Mouse (Mus musculus) hindbrain, embryonic 14.5 days (tissue): Measurements from ENCODE around the gene Lrguk. TPM values are rescaled to one million over a fixed set of nuclear protein-coding genes. Genes with fewer than 3 reads are reported as not detected.

Experiments
- ATAC-seq: fragments of 200-750 bp; cut with Nextera tagmentation; 2 replicates; pipeline ENCODE4 v1.8.0; 2017; ENCODE audit warnings: moderate number of reproducible peaks, mild to moderate bottlenecking, moderate TSS enrichment, moderate library complexity; ENCODE audit not compliant: low FRiP score
- DNase-seq: peaks from one replicate; pipeline ENCODE4 v3.0.0-alpha.2; 2015; ENCODE audit warnings: low spot score
- H3K27ac ChIP-seq: fragments of 300-500 bp; sonication (generic); 2 replicates; pipeline ENCODE4 v1.5.1; 2014; ENCODE audit warnings: mild to moderate bottlenecking, moderate library complexity
- H3K27me3 ChIP-seq: fragments of 300-500 bp; sonication (generic); 2 replicates; pipeline ENCODE4 v1.6.1; 2014; ENCODE audit warnings: mild to moderate bottlenecking, low read length, mixed read lengths; ENCODE audit not compliant: control insufficient read depth, insufficient read depth
- H3K36me3 ChIP-seq: fragments of 300-500 bp; sonication (generic); replicated peaks from 2 replicates; pipeline ENCODE4 v1.6.1; 2014; ENCODE audit not compliant: control insufficient read depth, insufficient read depth
- H3K4me1 ChIP-seq: fragments of 300-500 bp; sonication (generic); replicated peaks from 2 replicates; pipeline ENCODE4 v1.6.1; 2014; ENCODE audit warnings: antibody characterized with exemption, low read length, mixed read lengths; ENCODE audit not compliant: control insufficient read depth, insufficient read depth
- H3K4me2 ChIP-seq: fragments of 300-500 bp; sonication (generic); replicated peaks from 2 replicates; pipeline ENCODE4 v1.6.1; 2014; ENCODE audit warnings: mild to moderate bottlenecking, moderate library complexity
- H3K4me3 ChIP-seq: fragments of 300-500 bp; sonication (generic); replicated peaks from 2 replicates; pipeline ENCODE4 v1.5.1; 2014; ENCODE audit warnings: mild to moderate bottlenecking, low read length
- H3K9ac ChIP-seq: fragments of 300-500 bp; sonication (generic); 2 replicates; pipeline ENCODE4 v1.6.1; 2014
- H3K9me3 ChIP-seq: fragments of 300-500 bp; sonication (generic); 2 replicates; pipeline ENCODE4 v1.6.1; 2016; ENCODE audit warnings: low read length; ENCODE audit not compliant: control insufficient read depth
- WGBS: fragments of 180-500 bp; shearing (Covaris S2); extraction: QIAGEN DNeasy Blood & Tissue Kit; methylation state at CpG from one replicate; pipeline ENCODE4 v1.1.7; 2014; 5-methylcytosine and 5-hydroxymethylcytosine counted together
- polyA plus RNA-seq: library from polyadenylated mRNA; unstranded; fragments of >200 nt; fragmentation: Nextera tagmentation; extraction: Ambion mirVana; gene quantifications from 2 replicates; pipeline ENCODE4 v1.2.1, GENCODE M21; 2014

Gene Lrguk
- 1.3 and 1.9 TPM in 2 replicates for polyA plus RNA-seq

DNA sequence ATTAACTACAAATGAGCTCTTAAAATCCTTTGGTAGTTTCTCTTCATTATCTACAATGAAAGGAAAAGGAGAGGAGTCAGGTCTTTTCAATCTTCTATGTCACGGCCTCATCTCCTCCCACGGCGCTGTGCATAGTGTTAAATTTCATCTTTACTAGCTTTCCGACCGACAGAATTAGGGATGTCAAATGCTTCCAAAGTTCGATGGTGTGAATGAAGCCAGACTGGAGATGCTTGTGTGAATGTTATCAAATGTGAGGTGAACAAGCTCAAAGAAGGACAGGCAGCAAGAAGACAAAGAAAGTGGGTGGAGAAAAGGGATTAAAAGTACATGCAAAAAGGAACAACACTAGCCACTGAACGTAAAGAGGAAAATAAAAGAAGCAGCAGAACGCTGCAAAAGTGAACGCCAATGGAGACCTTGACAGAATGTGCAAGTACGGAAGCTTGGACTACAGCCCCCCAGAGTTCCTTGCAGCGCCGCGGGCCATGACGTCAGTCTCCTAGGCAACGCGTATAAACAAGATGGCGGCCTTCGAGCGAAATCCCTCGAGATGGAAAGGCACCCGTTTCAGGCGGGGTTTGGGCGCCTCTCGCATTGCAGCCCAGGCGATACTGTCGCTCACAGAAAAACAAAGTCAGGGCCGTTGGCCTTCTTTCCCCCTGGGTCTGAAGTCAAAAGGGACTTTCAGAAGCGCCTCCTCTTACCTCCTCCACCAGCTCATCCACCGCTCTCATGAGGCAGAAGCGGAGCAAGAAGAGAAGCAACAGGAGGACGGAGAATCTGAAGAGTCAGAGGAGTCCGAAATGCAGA lies at the start of gene Lrguk:
Lrguk (plus strand) TSS at position 516 of the 813 bp plus-strand sequence.
- Histone ChIP-seq H3K4me2 (peak within 1 kb of the TSS; percentile 87), H3K27ac (peak within 1 kb of the TSS; percentile 73), H3K9me3 (no peaks in the 10 kb centered on the region), H3K27me3 (no peaks in the 10 kb centered on the region), H3K9ac (peak within 1 kb of the TSS; percentile 46), H3K4me3 (peak within 1 kb of the TSS; percentile 60), H3K36me3 (no peaks in the 10 kb centered on the region), H3K4me1 (peaks cover 12% of the 10 kb centered on the region)
- DNase-seq (peak; percentile 93), ATAC-seq (peak; percentile 95)
- WGBS = 4% methylated on average over 32 of the region's 32 CpGs

DNA sequence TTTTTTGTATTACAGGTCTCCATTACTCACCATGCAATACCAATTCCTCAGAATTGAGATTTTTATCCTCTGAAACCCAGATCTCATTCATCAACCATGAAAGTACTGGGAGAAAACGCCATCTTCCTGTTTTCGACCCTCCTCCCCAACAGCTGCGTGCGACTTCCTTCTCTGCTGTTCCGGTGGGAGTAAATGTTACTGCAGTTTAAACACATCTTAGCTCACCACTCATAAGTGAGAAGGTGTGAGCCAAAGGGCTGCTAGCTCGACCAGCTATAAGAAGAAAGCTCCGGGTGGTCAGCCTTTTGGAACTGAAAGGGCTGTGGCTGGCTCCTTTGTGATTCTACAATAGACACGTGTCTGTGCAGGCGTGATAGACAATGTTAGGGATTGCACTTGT lies 46.5 kb upstream of the Lrguk start:
- H3K4me1 ChIP-seq = peaks cover 7% of the 10 kb centered on the region; the same call in 1 of the 2 replicates
- 75% methylated on average over 9 of the region's 9 CpGs for WGBS
- DNase-seq = no peak
- no peaks in the 10 kb centered on the region for H3K36me3 ChIP-seq
- no peaks in the 10 kb centered on the region for H3K27me3 ChIP-seq
- no peaks in the 10 kb centered on the region for H3K9me3 ChIP-seq
- H3K4me2 ChIP-seq = no peak overlapping the region
- no peak overlapping the region for H3K27ac ChIP-seq
- H3K9ac ChIP-seq = no peak overlapping the region
- H3K4me3 ChIP-seq = no peak overlapping the region
- ATAC-seq = no peak

DNA sequence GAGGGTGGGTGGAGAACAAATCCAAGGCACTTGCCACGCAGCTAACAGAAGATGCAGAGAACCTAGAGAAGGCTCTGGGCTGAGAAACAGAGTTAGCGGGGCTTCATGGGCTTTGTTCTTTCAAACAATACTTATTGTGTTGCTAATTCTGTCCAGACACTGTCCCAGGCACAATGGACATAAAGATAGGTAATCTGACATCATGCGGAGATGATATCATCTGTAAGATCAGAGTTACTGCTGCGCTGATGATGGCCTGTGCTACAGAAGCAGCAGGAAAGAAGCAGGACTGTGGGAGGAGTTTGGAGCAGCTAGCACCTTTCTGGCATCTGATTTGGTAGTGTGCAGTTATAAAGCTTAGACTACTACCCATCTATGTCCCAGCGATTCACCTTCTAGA lies 42.1 kb upstream of the Lrguk start:
- Histone ChIP-seq H3K4me1 (0 out of 2 replicates have a peak, but pooled peaks cover under 1% of the 10 kb centered on the region), H3K4me3 (no peak overlapping the region), H3K9me3 (no peaks in the 10 kb centered on the region), H3K36me3 (no peaks in the 10 kb centered on the region), H3K27me3 (no peaks in the 10 kb centered on the region), H3K27ac (no peak overlapping the region), H3K4me2 (no peak overlapping the region), H3K9ac (no peak overlapping the region)
- ATAC-seq = no peak
- 70% methylated on average over 5 of the region's 5 CpGs for WGBS
- DNase-seq = no peak

DNA sequence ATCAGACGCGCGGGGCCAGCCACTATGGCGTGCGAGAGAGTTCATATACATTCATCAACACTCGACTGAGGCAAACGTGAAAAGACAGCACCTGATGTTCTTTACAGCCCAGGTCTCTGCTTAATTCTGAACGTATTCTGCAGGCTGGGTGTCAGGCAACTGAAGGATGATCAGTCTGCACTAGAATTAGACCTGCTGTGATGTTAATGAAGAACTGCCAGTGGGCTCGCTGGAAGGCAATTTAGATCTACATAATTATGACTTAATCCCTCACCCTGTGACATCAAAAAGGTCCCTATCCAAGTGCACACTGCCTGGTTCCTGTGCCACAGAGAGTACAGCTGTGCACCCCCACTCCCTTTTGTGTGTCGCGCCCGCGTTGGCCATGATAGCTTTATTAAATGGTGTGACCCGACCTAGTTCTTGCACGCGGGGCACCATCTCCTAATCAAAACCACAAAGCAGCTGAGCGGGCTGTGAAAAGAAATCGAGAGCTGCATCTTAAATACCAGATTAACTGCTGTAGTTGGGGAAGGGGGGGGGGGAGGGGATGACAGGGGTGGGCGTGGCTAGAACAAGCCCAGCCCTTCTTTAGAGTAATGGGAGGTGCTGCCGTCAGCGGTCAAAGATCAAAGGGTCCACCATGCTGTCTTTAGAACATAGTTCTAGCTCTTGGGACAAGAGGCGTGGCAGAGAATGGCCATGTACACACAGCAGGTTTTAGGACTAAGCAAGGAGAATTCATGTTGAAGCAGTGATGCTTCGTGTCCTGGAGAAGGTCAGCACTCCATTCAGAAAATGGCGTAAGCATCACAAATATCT lies 36.8 kb upstream of the Lrguk start:
- peaks cover 12% of the 10 kb centered on the region; the same call in 1 of the 2 replicates for H3K4me1 ChIP-seq
- H3K27ac ChIP-seq = peak overlapping the region; percentile 62
- H3K36me3 ChIP-seq = no peaks in the 10 kb centered on the region
- no peaks in the 10 kb centered on the region for H3K9me3 ChIP-seq
- ATAC-seq (peak; percentile 81), DNase-seq (peak; percentile 58)
- H3K4me3 ChIP-seq = no peak overlapping the region
- H3K4me2 ChIP-seq = peak overlapping the region; percentile 40
- no peaks in the 10 kb centered on the region for H3K27me3 ChIP-seq
- WGBS = 28% methylated on average over 24 of the region's 24 CpGs
- no peak overlapping the region for H3K9ac ChIP-seq

DNA sequence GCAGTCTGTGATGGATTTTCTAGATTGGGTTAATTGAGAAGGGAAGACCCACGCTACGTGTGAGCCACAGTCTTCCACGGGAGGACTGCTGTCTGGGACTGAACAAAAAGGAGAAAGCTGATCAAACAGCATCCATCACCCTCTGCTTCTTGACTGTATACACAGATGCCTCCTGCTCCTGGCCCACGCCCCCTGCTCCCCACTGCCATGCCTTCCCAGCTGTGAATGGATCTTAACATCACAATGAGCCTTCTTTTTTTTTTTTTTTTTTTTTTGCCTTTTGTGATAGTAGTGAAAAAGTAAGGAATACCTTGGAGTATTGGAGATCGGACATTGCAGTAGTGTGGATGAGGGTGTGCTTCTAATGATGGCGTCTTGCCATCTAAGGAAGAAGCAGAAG lies 35.4 kb upstream of the Lrguk start:
- Histone ChIP-seq H3K27ac (no peak overlapping the region), H3K4me2 (no peak overlapping the region), H3K9ac (no peak overlapping the region), H3K4me3 (no peak overlapping the region), H3K27me3 (no peaks in the 10 kb centered on the region), H3K9me3 (no peaks in the 10 kb centered on the region), H3K4me1 (peaks cover 12% of the 10 kb centered on the region; the same call in 1 of the 2 replicates), H3K36me3 (no peaks in the 10 kb centered on the region)
- 47% methylated on average over 6 of the region's 6 CpGs for WGBS
- no peak for DNase-seq
- ATAC-seq = no peak

DNA sequence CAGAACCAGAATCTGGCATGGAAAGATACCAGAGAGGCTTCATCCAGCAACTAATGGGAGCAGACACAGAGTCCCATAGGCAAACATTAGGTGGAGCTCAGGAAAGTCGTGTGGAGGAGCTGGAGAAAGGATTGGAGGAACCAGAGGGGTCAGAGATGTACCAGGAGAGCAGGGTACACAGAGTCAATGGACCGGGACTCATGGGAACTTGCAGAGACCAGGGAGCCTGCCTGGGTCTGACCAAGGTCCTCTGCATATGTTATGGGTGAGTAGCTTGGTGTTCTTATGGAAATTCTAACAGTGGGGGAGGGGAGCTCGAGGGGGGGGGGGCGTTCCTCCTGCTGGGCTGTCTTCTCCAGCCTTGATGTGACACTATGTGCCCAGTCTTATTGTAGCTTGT lies 30.7 kb upstream of the Lrguk start:
- 28% methylated on average over 4 of the region's 4 CpGs for WGBS
- peaks cover 5% of the 10 kb centered on the region; the same call in 1 of the 2 replicates for H3K4me1 ChIP-seq
- DNase-seq (no peak), ATAC-seq (no peak)
- no peaks in the 10 kb centered on the region for H3K36me3 ChIP-seq
- no peak overlapping the region for H3K27ac ChIP-seq
- no peak overlapping the region for H3K4me2 ChIP-seq
- no peak overlapping the region for H3K9ac ChIP-seq
- no peak overlapping the region for H3K4me3 ChIP-seq
- no peaks in the 10 kb centered on the region for H3K27me3 ChIP-seq
- no peaks in the 10 kb centered on the region for H3K9me3 ChIP-seq

DNA sequence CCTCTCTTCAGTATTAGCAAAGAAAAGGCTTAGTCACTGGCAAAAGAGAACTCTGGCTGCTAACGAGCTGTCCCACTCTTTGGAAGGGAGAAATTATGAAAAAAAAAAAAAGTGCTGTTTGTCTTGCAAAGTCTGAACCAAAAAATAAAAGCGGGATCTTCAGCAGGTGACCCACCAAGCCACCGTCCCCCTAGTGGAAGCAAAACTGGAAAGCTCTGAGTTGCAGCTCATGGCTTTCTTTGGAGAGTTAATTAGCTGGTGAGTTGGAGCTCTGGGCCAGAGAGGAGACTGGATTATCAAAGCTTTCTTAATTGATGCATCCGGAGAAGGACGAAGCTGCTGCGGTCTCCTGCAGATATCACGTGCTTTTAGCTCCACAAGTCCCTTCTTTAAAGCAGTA lies 29.7 kb upstream of the Lrguk start:
- Histone ChIP-seq H3K27ac (no peak overlapping the region), H3K9ac (no peak overlapping the region), H3K4me1 (no peaks in the 10 kb centered on the region), H3K4me2 (no peak overlapping the region), H3K27me3 (no peaks in the 10 kb centered on the region), H3K4me3 (no peak overlapping the region), H3K9me3 (no peaks in the 10 kb centered on the region), H3K36me3 (no peaks in the 10 kb centered on the region)
- 38% methylated on average over 7 of the region's 7 CpGs for WGBS
- DNase-seq (no peak), ATAC-seq (no peak)

DNA sequence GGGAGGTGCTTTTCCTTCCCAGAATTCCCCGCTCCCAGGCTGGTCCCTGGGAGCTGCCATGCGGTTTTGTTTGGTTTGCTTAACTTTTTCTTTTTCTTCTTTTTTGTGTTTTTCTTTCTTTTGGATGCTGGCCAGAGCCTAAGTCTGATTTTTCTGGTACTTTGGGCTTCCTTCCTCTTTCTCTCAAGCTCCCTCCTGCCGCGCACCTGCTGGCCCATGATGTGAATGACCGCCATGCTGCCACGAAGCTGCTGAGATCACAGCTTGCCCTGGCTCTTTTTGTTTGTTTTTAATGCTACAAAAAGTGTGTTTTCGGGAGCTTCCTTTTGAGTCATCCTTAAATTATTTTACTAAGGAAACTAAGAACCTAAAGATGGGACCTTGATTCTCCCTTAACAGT lies 28.6 kb upstream of the Lrguk start:
- 90% methylated on average over 7 of the region's 7 CpGs for WGBS
- Histone ChIP-seq H3K9me3 (no peaks in the 10 kb centered on the region), H3K27ac (no peak overlapping the region)

DNA sequence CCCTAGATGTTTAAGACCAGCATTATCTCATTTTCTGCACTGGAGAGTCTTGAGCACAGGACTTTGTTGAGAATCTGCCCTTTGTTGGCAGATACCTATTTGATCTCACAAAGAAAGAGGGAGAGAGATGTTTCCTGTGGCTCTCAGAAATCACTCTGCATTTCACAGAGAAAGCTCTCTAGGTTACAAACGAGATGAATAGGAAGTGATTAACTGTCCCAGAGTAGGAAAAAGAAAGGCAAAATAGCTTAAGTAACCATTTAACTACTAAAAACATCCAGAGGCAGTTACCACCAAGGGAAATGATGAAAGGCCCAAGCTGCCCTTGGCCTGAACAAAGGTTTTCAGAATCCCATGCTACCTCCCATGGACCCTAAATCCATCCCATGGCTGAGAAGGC lies 26.2 kb upstream of the Lrguk start:
- 17% methylated on average over 1 of the region's 1 CpGs for WGBS

More for the DNA sequence above, 28.6 kb upstream of the Lrguk start:
- Histone ChIP-seq H3K27me3 (no peaks in the 10 kb centered on the region), H3K9ac (no peak overlapping the region), H3K36me3 (no peaks in the 10 kb centered on the region), H3K4me2 (no peak overlapping the region), H3K4me3 (no peak overlapping the region), H3K4me1 (no peaks in the 10 kb centered on the region)
- DNase-seq (no peak), ATAC-seq (no peak)

More for the DNA sequence above, 26.2 kb upstream of the Lrguk start:
- DNase-seq (no peak), ATAC-seq (no peak)
- H3K36me3 ChIP-seq = no peaks in the 10 kb centered on the region
- H3K27me3 ChIP-seq = no peaks in the 10 kb centered on the region
- no peaks in the 10 kb centered on the region for H3K4me1 ChIP-seq
- H3K27ac ChIP-seq = no peak overlapping the region
- H3K4me2 ChIP-seq = no peak overlapping the region
- H3K9ac ChIP-seq = no peak overlapping the region
- no peaks in the 10 kb centered on the region for H3K9me3 ChIP-seq
- H3K4me3 ChIP-seq = no peak overlapping the region
